Mouse (Mus musculus): ENCODE data around the gene Adh6b.

The Adh6b gene

GRCm38 (mm10) chr3:138341471-138341870, at the start of gene Adh6b:
Adh6b (plus strand) TSS chr3:138341775.
- no peak for DNase-seq

DNA sequence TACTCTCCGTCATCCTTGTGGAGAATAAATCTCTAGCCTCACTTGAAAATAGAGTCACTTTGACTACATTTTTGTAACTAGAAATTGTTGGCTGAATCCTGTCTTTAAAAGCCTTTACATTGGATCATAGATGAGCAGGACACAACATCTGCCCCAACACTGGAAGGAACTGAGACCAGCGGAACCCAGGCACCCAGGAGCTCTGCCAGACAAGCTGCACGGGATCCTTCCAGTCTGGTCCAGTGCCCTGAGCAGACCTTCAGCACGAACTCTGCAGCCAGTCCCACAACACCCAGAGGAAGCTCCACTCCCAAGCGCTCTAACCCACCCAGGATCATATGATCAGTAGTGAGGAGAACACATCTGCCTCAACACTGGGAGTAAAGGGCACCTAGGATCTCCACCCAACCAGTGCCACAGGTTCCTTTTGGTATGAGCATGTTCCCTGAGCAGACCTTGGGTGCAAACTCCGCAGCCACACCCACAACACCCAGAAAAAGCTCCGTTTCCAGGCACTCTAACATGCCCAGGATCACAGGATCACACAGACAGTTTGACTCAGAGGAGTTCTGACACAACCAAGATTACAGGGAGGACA, 48.2 kb upstream of the Adh6b start:
- no peak for DNase-seq

DNA sequence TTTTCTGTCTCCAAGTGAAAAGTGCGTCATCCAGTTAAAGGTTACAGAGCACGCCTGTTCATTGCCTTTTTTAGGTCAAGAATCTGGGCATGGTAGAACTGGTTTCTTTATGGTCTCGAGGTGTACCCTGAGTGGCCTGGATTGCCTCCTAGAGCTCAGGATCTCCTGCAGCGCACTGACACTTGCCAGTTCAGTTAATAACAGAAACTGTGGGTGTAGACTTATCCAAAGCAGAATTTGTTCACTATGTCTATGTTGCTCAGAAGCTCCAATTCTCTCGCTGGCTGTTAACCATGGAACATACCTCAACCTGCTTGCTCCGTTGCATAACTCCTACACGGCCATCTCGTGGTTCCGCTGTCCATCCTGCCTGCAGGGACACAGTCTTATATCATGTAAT, 41.4 kb upstream of the Adh6b start:
- DNase-seq = no peak

- no peak for DNase-seq
These were observed 38.9 kb upstream of the Adh6b start for GRCm38 (mm10) chr3:138302676-138303075.

DNA sequence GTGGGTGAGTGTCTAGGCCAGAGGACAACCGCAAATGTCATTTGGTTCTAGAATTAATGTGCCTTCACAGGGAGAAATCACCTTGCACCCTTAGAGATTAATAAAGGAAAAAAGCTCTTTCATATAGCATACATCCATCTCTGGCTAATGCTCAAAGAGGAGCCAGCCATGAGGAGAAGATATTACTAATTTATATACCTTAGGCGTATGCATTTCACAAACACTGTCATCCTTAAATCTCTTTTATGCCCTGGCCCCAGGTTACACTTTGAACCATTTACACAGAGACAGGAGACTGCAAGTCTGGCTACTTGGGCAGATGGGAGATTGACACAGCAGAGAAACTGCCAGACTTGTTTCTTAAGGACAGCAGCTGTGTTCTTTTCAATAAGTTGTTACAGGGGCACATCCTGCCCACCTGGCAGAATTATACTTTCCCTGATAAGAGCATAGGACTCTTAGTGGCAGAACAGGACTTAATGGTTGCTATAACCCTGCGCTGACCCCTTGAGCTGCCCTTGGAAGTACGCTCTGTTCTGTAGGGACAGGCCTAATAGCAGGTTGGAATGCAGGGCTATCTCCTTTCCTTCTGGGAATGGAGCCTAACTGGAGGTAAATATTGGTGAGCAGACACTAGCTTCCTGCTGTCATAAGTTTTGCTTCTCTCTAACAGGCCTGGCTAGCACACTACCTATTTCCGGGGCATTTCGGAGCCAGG, 37.6 kb upstream of the Adh6b start:
- DNase-seq = no peak

GRCm38 (mm10) chr3:138304489-138304871, 37.1 kb upstream of the Adh6b start:
- no peak for DNase-seq

DNA sequence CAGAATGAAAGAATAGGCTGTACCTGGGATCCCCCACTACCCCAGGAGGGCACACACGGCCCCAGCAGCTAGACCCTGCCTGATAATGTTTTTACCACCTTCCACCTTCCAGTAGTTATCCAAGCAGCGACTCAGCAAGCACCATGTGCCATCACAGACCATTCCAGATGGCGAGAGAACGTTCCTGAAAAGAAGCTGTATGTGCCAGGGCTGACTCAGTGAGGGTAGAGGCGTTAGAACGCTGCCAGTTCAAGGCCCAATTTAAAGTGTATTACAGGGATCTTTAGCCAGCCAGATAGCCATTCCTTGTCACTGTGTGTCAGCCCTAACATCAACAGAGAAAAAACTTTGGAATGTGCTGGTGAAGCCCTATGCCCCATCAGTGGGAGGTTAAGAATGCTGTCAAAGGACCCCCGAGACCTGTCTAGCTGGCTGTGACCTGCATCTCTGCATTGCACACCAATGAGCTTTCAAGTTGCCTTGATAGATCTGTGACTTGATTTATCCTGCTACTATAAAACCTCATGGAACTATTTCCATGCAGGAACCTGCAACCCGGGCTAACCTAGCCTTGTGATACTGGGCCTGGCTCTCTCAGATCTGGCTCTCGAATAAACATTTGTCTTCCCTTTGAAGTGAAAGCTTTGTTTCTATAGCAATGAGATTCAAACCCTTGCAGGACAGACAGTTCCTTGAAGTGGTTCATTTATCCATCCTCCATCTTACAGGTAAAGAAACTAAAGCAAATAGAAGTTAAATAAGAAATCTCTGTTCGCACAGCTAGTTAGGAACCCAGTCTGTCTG, 35.9 kb upstream of the Adh6b start:
- no peak for DNase-seq

- no peak for DNase-seq
These were observed 35.3 kb upstream of the Adh6b start for GRCm38 (mm10) chr3:138306290-138306683.

- no peak for DNase-seq
These were observed 31.7 kb upstream of the Adh6b start for GRCm38 (mm10) chr3:138309910-138310309.

- no peak for DNase-seq
These were observed 30.6 kb upstream of the Adh6b start for GRCm38 (mm10) chr3:138311015-138311414.

DNA sequence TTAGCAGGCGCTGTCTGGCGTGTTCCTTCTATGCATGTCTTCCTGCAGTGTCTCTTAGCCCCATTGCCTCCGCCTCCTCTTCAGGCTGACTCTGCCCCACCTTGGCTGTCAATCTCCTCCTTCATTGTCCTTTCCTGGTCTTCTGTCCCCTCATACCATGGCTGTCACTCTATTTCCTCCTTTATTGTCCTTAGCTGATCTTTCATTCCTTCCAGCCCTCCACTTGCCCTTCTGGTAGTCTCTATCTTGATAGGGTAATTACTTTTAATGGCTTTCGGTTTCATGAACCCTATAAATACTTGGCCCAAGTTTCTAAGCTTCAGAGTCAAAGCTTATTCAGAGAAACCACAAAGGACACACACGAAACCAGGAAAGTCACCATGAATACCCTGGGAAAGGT, 28.6 kb upstream of the Adh6b start, which contains the start of gene Adh6a:
TSS of gene Adh6a (plus strand) at position 322 of the 400 bp plus-strand sequence.
- no peak for DNase-seq

- no peak for DNase-seq
These were observed 24.6 kb upstream of the Adh6b start for GRCm38 (mm10) chr3:138316908-138317472.

DNA sequence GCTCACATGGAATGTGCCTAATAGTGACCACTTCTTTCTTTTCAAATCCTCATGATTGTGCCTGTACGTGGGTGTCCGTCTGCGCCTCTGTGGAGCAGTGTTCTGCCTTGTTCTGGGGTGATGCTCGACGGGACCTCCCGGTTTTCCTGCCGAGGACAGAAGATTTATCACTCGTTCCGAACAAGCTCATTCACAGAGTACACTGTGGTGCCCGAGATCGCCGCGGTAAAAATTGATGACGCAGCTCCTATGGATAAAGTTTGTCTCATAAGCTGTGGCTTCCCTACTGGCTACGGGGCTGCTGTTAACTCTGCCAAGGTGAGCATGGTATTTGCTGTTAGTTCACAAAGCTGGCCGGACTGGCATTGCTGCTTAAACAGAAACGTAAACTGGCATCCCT, 16.6 kb upstream of the Adh6b start:
- DNase-seq = no peak

GRCm38 (mm10) chr3:138325466-138325865, 16.1 kb upstream of the Adh6b start:
- no peak for DNase-seq

DNA sequence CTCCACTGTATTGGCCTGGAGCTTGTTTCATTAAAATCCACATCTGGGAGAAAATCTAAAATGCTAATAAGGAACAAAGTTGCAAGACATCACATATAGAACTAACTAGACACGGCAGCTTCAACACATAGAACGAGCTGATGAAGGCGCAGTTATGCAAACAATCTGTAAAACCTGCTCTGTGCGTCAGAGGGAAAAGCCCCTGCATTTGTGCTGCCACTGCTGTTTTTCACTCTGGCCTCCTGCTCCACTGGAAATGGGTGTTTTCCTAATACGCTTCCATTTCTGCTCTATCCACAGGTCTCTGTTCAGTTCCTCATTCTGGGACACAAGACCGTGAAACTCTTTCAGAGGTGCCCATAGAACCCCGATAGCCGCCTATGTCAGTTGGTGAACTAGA, 7.7 kb upstream of the Adh6b start:
- DNase-seq = no peak

- no peak for DNase-seq
These were observed 7.3 kb upstream of the Adh6b start for GRCm38 (mm10) chr3:138334320-138334719.

GRCm38 (mm10) chr3:138335566-138335965, 6.0 kb upstream of the Adh6b start:
- DNase-seq = no peak

DNA sequence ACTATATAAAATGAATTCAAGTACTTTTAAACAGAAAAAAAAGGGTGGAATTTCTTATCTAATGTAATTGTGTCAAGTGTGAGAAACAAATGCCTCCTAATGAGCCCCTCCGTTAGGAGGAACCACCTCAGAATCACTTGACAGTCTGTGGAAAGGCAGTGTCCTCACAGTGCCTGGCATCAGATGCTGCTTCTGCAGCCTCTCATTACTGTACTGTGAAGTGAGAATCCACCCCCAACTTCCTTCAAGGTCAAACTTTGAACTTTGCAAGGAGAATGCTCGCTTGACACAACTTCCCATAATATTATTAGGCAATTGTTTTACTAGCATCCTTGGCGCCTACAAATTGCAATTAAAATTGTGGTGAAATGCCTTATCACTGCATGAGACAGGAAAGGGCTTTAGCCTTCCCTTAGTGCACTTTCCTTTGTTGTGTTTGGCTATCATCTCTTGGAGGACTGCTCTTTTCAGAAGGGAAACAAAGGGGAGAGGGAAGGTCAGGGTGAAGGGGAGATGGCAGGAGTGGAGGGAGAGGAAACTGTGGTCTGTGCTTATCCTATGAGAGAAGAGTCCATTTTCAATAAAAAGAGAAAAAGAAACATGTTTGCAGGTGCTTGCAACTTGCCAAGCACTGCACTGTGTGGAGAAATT, 5.3 kb upstream of the Adh6b start:
- no peak for DNase-seq

GRCm38 (mm10) chr3:138347041-138347440, 5.5 kb downstream of the Adh6b start:
- DNase-seq = no peak

DNA sequence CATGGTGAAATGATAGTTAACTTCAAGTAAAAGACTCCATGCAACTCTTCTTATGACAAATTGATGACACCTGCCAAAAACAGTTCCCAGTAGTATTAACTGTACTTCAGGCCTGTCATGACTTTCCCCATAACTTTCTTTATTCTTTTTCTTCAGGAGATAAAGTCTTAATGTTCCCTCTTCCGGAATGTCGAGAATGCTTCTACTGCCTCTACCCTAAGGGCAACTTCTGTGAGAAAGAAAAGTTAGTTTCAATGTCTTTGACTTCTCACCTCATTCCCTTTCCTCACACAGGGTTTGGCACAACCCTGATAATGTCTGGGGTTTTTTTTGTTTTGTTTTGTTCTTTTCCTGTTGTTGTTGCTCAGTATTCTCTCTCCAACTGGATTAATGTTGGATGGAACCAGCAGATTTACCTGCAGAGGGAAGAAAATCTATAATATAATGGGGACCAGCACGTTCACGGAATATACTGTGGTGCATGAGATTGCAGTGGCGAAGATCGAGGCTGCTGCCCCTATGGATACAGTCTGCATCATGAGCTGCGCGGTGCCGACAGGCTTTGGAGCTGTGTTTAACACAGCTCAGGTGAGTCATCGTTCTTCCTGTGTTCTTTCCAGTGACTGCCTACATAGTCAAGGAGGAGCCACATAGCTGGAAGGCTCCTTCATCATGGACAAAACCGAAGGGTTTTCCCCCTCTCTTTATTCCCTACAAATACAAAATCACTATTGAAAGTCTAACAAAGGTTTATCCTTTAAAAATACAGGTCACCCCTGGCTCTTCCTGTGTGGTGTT, 10.6 kb downstream of the Adh6b start:
- no peak for DNase-seq

- DNase-seq = no peak
These were observed 17.3 kb downstream of the Adh6b start for GRCm38 (mm10) chr3:138358856-138359255.

DNA sequence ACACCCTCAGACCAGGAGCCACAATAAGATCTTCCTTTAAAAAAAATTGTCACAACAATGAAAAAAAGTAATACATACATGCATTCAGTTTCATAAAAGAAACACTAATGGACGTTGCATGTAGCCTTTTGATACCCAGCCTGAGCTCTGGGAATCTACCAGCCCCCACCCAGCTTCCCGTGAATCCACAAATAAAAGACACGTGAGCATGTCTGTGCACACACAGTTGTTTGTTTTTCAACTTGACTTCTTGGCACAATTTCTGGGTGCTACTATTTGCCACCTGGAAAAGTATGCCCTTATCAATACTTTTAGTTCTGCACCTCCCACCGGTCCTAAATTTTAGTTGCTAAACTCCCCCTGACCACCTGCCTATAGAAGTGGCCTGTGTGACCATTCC, 19.1 kb downstream of the Adh6b start:
- DNase-seq = no peak

All from cerebellum, adult 9-11 months (tissue).